Mouse (Mus musculus): ENCODE results near the gene Ripor2. TPM values are rescaled to one million over a fixed set of nuclear protein-coding genes. Genes with fewer than 3 reads are reported as not detected.

The Ripor2 gene
- total and polyA plus RNA-seq, 2 experiments from 2014 or later, result 19.6 to 48.8 TPM

- H3K4me3 ChIP-seq (ENCODE audit: low read depth, low read length), result no peak overlapping the region
- no peaks in the 10 kb centered on the region for H3K36me3 ChIP-seq (ENCODE audit: insufficient read depth, low read length)
- DNase-seq (ENCODE audit: low spot score) (no peak), ATAC-seq (ENCODE audit: low FRiP score) (no peak)
- no peaks in the 10 kb centered on the region for H3K9me3 ChIP-seq (ENCODE audit: low read length)
- H3K4me1 ChIP-seq (ENCODE audit: insufficient read depth, low read length), result peaks cover 20% of the 10 kb centered on the region; the same call in 1 of the 2 replicates
- no peak overlapping the region for H3K9ac ChIP-seq (replicated peaks; ENCODE audit: low read length, poor library complexity, severe bottlenecking)
- H3K27ac ChIP-seq (ENCODE audit: low read depth, low read length), result no peak overlapping the region
- H3K4me2 ChIP-seq (ENCODE audit: low read depth, low read length, poor library complexity, severe bottlenecking), result no peak overlapping the region
- H3K27me3 ChIP-seq (ENCODE audit: insufficient read depth, low read length), result no peaks in the 10 kb centered on the region
- no peak for TF ChIP-seq CTCF (IDR thresholded peaks at IDR 0.05)
- 90% methylated on average over 6 of the region's 6 CpGs for WGBS
These were observed 44.9 kb downstream of the Ripor2 start for GRCm38 (mm10) chr13:24626698-24627436.

DNA sequence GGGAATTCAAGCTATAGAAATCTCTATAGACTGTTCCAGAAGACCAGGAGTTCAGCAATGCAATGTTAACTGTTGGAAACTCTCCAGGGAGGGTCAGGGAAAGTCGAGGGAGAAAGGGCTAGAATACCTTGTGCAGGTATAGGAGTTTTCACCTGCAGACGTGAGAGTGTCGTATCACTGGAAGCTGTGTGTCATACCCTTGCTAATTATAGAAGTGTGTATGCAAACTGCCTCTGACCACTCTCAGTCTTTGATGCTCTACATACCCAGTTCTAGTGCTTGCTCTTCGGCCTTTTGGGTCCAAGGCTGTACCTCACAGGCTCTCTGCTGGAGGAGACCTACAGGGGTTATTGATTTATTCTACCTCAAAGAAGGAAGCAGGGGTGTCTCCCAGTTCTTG lies 46.2 kb downstream of the Ripor2 start:
- Histone ChIP-seq H3K4me2 (ENCODE audit: low read depth, low read length, poor library complexity, severe bottlenecking) (no peak overlapping the region), H3K9me3 (ENCODE audit: low read length) (no peaks in the 10 kb centered on the region), H3K4me3 (ENCODE audit: low read depth, low read length) (no peak overlapping the region), H3K27me3 (ENCODE audit: insufficient read depth, low read length) (no peaks in the 10 kb centered on the region), H3K27ac (ENCODE audit: low read depth, low read length) (0 out of 2 replicates have a peak overlapping the region, but pooled peaks have one; percentile 83), H3K4me1 (ENCODE audit: insufficient read depth, low read length) (peaks cover 20% of the 10 kb centered on the region; the same call in 1 of the 2 replicates), H3K36me3 (ENCODE audit: insufficient read depth, low read length) (no peaks in the 10 kb centered on the region), H3K9ac (replicated peaks; ENCODE audit: low read length, poor library complexity, severe bottlenecking) (no peak overlapping the region)
- DNase-seq (ENCODE audit: low spot score) (no peak), ATAC-seq (ENCODE audit: low FRiP score) (no peak)
- 94% methylated on average over 4 of the region's 4 CpGs for WGBS
- TF ChIP-seq CTCF (IDR thresholded peaks at IDR 0.05), result no peak

- ATAC-seq (ENCODE audit: low FRiP score), result peak; percentile 79
- Histone ChIP-seq H3K9ac (replicated peaks; ENCODE audit: low read length, poor library complexity, severe bottlenecking) (no peak overlapping the region), H3K27me3 (ENCODE audit: insufficient read depth, low read length) (no peaks in the 10 kb centered on the region), H3K4me1 (ENCODE audit: insufficient read depth, low read length) (peaks cover 20% of the 10 kb centered on the region; the same call in 1 of the 2 replicates), H3K4me3 (ENCODE audit: low read depth, low read length) (no peak overlapping the region), H3K4me2 (ENCODE audit: low read depth, low read length, poor library complexity, severe bottlenecking) (no peak overlapping the region), H3K36me3 (ENCODE audit: insufficient read depth, low read length) (no peaks in the 10 kb centered on the region), H3K9me3 (ENCODE audit: low read length) (no peaks in the 10 kb centered on the region), H3K27ac (ENCODE audit: low read depth, low read length) (peak overlapping the region; percentile 83)
- no peak for TF ChIP-seq CTCF (IDR thresholded peaks at IDR 0.05)
- WGBS, result 16% methylated on average over 6 of the region's 6 CpGs
- peak; percentile 72 for DNase-seq (ENCODE audit: low spot score)
These were observed 47.2 kb downstream of the Ripor2 start for GRCm38 (mm10) chr13:24629073-24629621.

DNA sequence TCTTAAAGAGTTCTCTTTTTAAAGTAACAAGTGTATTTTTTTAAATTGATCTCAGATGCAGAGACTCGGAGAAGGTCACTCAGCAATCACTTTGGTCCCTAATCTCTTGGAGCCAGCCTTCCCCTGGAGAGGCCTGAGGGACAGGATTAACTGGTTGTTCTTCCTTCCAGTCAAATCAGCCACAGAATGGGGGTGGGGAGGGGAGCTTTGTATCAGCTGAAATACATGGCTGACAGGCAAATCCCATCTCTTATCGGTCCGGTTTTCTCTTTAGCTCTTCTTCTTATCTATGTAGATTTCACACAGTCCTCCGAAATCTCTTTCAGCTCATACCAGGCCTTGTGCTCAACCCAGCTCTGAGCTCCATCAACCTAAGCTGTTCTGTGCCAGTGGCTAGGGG lies 48.4 kb downstream of the Ripor2 start:
- Histone ChIP-seq H3K4me3 (ENCODE audit: low read depth, low read length) (no peak overlapping the region), H3K27me3 (ENCODE audit: insufficient read depth, low read length) (no peaks in the 10 kb centered on the region), H3K9ac (replicated peaks; ENCODE audit: low read length, poor library complexity, severe bottlenecking) (no peak overlapping the region), H3K4me2 (ENCODE audit: low read depth, low read length, poor library complexity, severe bottlenecking) (no peak overlapping the region), H3K4me1 (ENCODE audit: insufficient read depth, low read length) (peaks cover 15% of the 10 kb centered on the region; the same call in 1 of the 2 replicates), H3K9me3 (ENCODE audit: low read length) (no peaks in the 10 kb centered on the region), H3K36me3 (ENCODE audit: insufficient read depth, low read length) (no peaks in the 10 kb centered on the region), H3K27ac (ENCODE audit: low read depth, low read length) (peak overlapping the region; percentile 26; the same call in 1 of the 2 replicates)
- ATAC-seq (ENCODE audit: low FRiP score) (no peak), DNase-seq (ENCODE audit: low spot score) (no peak)
- no peak for TF ChIP-seq CTCF (IDR thresholded peaks at IDR 0.05)
- WGBS, result 32% methylated on average over 4 of the region's 4 CpGs

DNA sequence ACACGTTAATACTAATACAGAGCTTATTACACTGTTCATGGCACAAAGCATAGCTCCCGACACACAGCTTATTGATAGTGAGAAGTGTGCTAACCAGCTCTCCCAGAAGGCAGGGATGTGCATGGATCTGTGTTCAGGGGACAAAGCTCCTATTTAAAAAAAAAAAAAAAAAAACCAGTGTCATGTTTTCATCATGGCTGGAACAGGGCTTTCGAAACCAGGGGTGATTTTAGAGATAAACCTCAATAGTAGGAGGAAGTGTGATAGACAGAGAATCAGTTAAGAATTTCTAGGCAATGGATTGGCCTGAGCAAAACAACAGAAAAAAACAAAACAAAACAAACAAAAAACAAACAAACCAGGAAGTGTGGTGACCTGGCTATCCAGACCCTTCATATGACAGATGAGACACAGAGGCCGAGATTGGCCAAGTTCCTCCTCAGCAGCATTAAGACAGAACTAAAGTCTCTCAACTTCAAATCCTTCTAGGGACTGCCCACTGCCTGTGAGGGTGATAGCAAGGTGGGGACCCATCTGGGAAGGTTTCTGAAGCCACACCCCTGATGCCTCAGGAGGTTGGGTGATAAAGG lies 51.1 kb downstream of the Ripor2 start:
- no peaks in the 10 kb centered on the region for H3K9me3 ChIP-seq (ENCODE audit: low read length)
- ATAC-seq (ENCODE audit: low FRiP score) (no peak), DNase-seq (ENCODE audit: low spot score) (no peak)
- no peaks in the 10 kb centered on the region for H3K27me3 ChIP-seq (ENCODE audit: insufficient read depth, low read length)
- H3K36me3 ChIP-seq (ENCODE audit: insufficient read depth, low read length), result no peaks in the 10 kb centered on the region
- no peak overlapping the region for H3K4me2 ChIP-seq (ENCODE audit: low read depth, low read length, poor library complexity, severe bottlenecking)
- H3K4me3 ChIP-seq (ENCODE audit: low read depth, low read length), result no peak overlapping the region
- no peak overlapping the region for H3K9ac ChIP-seq (replicated peaks; ENCODE audit: low read length, poor library complexity, severe bottlenecking)
- 72% methylated on average over 4 of the region's 4 CpGs for WGBS
- H3K4me1 ChIP-seq (ENCODE audit: insufficient read depth, low read length), result peaks cover 17% of the 10 kb centered on the region; the same call in 1 of the 2 replicates
- H3K27ac ChIP-seq (ENCODE audit: low read depth, low read length), result no peak overlapping the region
- no peak for TF ChIP-seq CTCF (IDR thresholded peaks at IDR 0.05)
